Mouse (Mus musculus): ENCODE measurements around the gene Gm20388. TPM values are rescaled to one million over a fixed set of nuclear protein-coding genes. Genes with fewer than 3 reads are reported as not detected.

Gene Gm20388
- polyA plus RNA-seq, 1 experiment from 2014 or later: 47.1 TPM

GRCm38 (mm10) chr8:120284265-120284664, 373.6 kb downstream of the Gm20388 start:
- Histone ChIP-seq H3K27ac (no peak overlapping the region), H3K36me3 (ENCODE audit: inconsistent target) (no peaks in the 10 kb centered on the region), H3K79me2 (ENCODE audit: inconsistent target) (no peaks in the 10 kb centered on the region), H3K4me3 (ENCODE audit: inconsistent target) (no peak overlapping the region)
- WGBS (ENCODE audit: missing documents): 85% methylated on average over 9 of the region's 9 CpGs

GRCm38 (mm10) chr8:120285033-120285432, 374.4 kb downstream of the Gm20388 start:
- H3K27ac ChIP-seq: no peak overlapping the region
- H3K79me2 ChIP-seq (ENCODE audit: inconsistent target): no peaks in the 10 kb centered on the region
- 9% methylated on average over 3 of the region's 3 CpGs for WGBS (ENCODE audit: missing documents)
- no peaks in the 10 kb centered on the region for H3K36me3 ChIP-seq (ENCODE audit: inconsistent target)
- no peak overlapping the region for H3K4me3 ChIP-seq (ENCODE audit: inconsistent target)

DNA sequence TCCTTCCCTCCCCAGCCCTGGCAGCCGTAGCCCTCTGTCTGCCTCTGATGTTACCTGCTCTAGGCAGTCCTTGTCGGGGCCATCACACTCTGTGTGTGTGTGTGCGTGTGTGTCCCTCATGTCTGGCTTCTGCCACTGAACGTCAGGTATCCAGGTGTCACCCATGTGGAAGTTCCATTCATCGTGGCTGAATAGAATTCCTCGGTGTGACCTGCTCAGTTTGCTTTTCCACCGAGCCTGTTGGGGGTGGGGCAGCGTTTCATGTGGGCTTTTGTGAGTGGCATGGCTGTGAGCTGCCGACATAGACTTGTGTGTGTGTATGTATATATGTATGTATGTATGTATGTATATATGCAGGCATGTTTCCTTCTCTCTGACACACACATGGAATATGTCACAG, 375.2 kb downstream of the Gm20388 start:
- Histone ChIP-seq H3K4me3 (ENCODE audit: inconsistent target) (no peak overlapping the region), H3K27ac (no peak overlapping the region), H3K36me3 (ENCODE audit: inconsistent target) (no peaks in the 10 kb centered on the region), H3K79me2 (ENCODE audit: inconsistent target) (no peaks in the 10 kb centered on the region)
- 67% methylated on average over 9 of the region's 9 CpGs for WGBS (ENCODE audit: missing documents)

DNA sequence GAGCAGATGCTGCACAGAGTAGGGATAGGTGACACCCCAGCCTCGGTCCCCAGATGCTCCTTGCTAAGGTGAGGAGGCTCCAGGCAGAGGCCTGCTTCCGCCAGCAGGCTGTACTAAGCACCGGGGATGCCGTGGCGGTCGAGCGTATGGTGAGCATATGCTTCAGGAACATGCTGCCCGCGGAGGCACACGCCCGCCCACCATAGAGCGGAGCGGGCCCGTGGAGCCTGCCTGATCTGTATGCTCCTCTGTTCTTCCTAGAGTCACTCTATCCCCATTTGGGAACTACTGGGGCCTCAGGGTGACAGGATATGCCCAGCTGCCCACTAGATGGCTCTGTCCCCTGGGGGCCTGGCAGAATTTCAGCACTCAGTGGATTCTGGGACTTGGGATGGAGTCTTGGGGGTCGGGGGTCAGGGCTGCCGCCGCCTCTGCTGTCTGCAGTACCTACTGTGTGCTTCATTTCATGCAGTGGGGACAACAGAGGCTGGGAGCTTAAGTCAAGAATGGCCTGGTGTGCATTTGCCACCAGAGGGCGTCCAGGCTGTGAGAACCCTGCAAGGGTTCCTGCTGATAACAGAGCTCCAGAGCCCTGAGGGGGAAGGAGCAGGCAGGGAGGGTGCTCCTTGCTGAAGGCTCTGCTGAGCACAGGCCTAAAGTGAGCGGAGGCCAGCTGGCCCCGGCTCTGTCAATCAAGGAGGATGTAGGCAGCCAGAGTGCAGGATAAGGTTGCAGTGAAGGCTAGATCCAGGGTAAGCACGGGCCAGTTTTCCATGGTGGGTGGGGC, 377.7 kb downstream of the Gm20388 start:
- no peak overlapping the region for H3K27ac ChIP-seq
- no peak overlapping the region for H3K4me3 ChIP-seq (ENCODE audit: inconsistent target)
- 61% methylated on average over 21 of the region's 21 CpGs for WGBS (ENCODE audit: missing documents)
- H3K36me3 ChIP-seq (ENCODE audit: inconsistent target): no peaks in the 10 kb centered on the region
- no peaks in the 10 kb centered on the region for H3K79me2 ChIP-seq (ENCODE audit: inconsistent target)

- WGBS (ENCODE audit: missing documents): 78% methylated on average over 7 of the region's 7 CpGs
- Histone ChIP-seq H3K36me3 (ENCODE audit: inconsistent target) (no peaks in the 10 kb centered on the region), H3K27ac (no peak overlapping the region), H3K4me3 (ENCODE audit: inconsistent target) (no peak overlapping the region), H3K79me2 (ENCODE audit: inconsistent target) (no peaks in the 10 kb centered on the region)
Measured at GRCm38 (mm10) chr8:120289191-120289590, 378.6 kb downstream of the Gm20388 start.

DNA sequence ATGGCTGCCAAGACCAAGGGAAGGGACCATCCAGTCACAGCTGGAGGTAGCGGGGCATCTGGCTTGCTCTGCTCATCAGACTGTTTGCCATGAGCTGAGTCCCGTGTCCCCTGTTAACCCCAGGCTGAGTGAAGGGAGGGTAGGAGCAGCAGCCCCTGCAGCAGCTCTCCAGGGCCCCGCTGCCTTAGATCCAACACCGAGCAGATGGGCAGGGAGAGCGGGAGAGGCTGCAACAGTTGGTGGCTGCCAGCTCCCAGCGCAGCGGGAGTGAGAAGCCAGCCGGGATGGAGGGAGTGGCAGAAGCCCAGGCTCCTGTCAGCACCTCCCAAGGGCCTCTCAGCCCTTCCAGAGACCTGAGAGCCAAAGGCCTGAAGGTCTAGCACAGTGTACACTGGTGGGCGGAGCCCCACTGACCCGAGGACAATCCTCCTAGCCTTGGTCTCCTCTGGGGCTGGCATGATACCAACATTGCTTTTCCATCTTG, 379.1 kb downstream of the Gm20388 start:
- H3K27ac ChIP-seq: no peak overlapping the region
- no peaks in the 10 kb centered on the region for H3K36me3 ChIP-seq (ENCODE audit: inconsistent target)
- 89% methylated on average over 10 of the region's 10 CpGs for WGBS (ENCODE audit: missing documents)
- no peak overlapping the region for H3K4me3 ChIP-seq (ENCODE audit: inconsistent target)
- no peaks in the 10 kb centered on the region for H3K79me2 ChIP-seq (ENCODE audit: inconsistent target)

DNA sequence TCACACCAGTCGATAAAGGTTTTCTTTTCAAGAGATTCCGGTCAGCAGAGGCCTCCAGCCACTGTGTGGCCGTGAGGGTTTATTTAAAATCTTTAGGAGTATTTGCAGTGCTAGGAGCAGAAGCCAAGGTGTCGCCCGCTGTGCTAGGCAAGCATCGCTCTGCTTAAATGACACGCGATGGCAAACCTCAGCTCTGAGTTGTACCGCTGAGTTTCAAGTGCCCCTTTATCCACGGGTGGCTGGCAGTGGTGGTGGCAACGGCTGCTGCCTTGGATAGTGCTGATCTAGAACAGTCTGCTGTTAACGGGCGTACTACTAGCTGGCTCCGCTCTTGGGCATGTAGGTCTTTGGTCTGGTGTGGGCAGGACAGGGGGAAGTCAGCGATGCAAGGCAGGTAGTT, 380.0 kb downstream of the Gm20388 start:
- Histone ChIP-seq H3K4me3 (ENCODE audit: inconsistent target) (no peak overlapping the region), H3K36me3 (ENCODE audit: inconsistent target) (no peaks in the 10 kb centered on the region), H3K27ac (no peak overlapping the region), H3K79me2 (ENCODE audit: inconsistent target) (no peaks in the 10 kb centered on the region)
- WGBS (ENCODE audit: missing documents): 87% methylated on average over 15 of the region's 15 CpGs

- no peaks in the 10 kb centered on the region for H3K79me2 ChIP-seq (ENCODE audit: inconsistent target)
- H3K36me3 ChIP-seq (ENCODE audit: inconsistent target): no peaks in the 10 kb centered on the region
- no peak overlapping the region for H3K4me3 ChIP-seq (ENCODE audit: inconsistent target)
- WGBS (ENCODE audit: missing documents): 89% methylated on average over 7 of the region's 9 CpGs
- no peak overlapping the region for H3K27ac ChIP-seq
Measured at GRCm38 (mm10) chr8:120291650-120292049, 381.0 kb downstream of the Gm20388 start.

GRCm38 (mm10) chr8:120292316-120293107, 381.9 kb downstream of the Gm20388 start:
- no peaks in the 10 kb centered on the region for H3K79me2 ChIP-seq (ENCODE audit: inconsistent target)
- H3K27ac ChIP-seq: no peak overlapping the region
- WGBS (ENCODE audit: missing documents): 88% methylated on average over 8 of the region's 8 CpGs
- H3K4me3 ChIP-seq (ENCODE audit: inconsistent target): no peak overlapping the region
- no peaks in the 10 kb centered on the region for H3K36me3 ChIP-seq (ENCODE audit: inconsistent target)

DNA sequence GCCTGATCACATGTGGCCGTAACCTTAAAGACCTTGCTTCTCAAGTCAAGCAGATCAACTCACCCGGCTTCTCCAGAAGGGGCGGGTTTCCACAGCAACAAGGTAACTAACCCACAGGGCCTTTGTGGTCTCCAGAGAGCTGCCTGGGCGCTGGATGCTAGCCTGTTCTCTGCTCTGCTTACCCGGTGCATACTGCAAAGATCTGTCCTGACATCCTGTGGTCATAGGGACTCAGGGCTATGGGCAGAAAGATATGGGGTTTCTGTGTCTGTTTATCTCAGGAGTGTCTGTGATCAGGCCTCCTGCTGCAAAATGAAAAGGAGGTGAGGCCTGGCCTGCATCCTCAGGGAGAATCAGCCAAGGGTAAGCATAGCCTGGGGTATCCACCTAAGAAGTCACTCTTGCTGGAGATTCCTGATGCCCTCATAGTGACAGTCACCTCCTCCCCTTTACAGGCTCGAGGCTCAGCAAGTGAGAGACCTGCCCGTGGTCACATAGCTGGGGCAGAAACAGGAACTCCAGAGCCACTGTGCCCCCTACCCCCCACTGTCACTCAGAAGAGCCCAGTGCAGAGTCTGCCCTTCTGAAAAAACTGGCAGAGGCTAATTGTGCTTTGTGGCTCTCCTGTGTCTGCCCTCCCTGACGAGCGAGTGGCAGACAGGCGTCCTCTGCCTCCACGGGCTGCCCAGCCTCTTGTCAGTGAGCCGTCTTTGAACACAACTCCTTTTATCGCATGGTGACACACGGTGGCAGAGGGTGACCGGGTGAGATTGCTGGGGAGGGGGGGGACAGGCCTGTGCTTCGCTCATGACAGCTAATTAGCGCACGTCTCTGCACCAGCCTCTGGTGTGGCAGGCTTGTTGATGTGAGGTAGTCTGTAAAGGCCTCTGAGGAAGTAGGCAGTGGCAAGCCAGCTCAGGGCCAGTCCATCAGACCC, 383.0 kb downstream of the Gm20388 start:
- H3K4me3 ChIP-seq (ENCODE audit: inconsistent target): no peak overlapping the region
- H3K27ac ChIP-seq: no peak overlapping the region

DNA sequence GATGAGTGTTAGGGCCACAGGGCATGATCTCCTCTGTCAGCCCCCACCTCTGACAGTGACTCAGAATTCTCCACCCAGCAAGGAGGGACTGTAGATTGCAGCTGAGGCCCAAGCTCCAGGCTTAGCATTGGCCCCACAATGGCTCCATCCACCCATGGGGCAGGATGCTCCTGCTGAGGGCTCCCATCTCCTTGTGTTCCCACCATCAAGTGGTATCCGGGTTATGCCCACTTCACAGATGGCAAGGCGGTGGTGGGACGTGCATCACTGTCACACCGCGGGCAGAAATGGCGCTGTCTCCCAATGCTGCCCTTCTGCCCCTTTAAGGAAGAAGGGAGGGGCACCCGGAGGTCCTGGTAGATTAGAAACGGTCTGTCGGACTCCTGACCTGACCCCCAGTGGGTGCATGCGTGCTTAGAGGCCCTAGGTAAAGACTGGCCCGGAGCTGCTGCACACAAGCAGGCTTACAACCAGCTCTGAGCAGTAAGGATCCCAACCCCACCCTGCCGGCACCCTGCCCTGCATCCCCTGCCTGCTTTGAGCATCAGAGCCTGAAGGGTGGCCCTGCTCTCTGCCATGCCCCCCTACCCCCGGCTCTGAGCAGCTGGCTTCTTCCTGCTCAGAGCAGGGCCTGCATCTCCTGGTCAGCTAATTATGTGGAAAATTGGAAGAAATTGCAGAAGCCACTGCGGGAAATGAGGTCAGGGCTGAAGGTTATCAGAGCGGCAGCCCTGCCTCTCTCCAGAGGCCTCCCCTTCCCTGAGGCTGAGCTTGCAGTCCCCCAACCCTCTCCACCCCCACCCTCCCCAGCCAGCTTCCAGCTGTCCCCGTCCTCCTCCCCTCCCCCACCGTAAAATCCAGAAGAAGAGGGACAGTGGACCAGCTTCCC, 384.6 kb downstream of the Gm20388 start:
- Histone ChIP-seq H3K36me3 (ENCODE audit: inconsistent target) (no peaks in the 10 kb centered on the region), H3K4me3 (ENCODE audit: inconsistent target) (no peak overlapping the region), H3K79me2 (ENCODE audit: inconsistent target) (no peaks in the 10 kb centered on the region), H3K27ac (no peak overlapping the region)
- WGBS (ENCODE audit: missing documents): 92% methylated on average over 15 of the region's 17 CpGs

More for the DNA sequence above, 383.0 kb downstream of the Gm20388 start:
- no peaks in the 10 kb centered on the region for H3K36me3 ChIP-seq (ENCODE audit: inconsistent target)
- no peaks in the 10 kb centered on the region for H3K79me2 ChIP-seq (ENCODE audit: inconsistent target)
- WGBS (ENCODE audit: missing documents): 49% methylated on average over 18 of the region's 18 CpGs

DNA sequence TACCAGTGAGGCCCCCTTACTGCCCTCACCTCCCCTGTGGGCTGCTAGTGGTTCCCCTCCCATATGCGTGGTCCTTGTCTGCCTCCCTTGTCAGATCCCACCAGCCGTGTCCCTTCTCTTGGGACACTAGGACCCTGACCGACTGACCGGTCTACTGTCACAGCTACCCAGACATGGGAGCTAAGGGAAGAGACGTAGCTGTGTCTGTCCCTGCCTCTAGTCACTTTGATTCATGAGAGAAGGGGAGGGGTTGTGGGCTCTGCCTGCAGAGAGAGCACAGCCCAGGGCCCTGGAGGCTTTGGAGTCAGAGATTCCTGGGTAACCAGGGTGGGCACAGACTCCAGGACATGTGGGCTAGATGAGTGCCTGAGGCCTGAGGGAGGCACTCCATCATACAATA, 386.4 kb downstream of the Gm20388 start:
- no peak overlapping the region for H3K4me3 ChIP-seq (ENCODE audit: inconsistent target)
- WGBS (ENCODE audit: missing documents): 94% methylated on average over 5 of the region's 5 CpGs
- no peaks in the 10 kb centered on the region for H3K79me2 ChIP-seq (ENCODE audit: inconsistent target)
- no peaks in the 10 kb centered on the region for H3K36me3 ChIP-seq (ENCODE audit: inconsistent target)
- no peak overlapping the region for H3K27ac ChIP-seq

- 91% methylated on average over 22 of the region's 22 CpGs for WGBS (ENCODE audit: missing documents)
- Histone ChIP-seq H3K27ac (no peak overlapping the region), H3K36me3 (ENCODE audit: inconsistent target) (no peaks in the 10 kb centered on the region), H3K79me2 (ENCODE audit: inconsistent target) (no peaks in the 10 kb centered on the region), H3K4me3 (ENCODE audit: inconsistent target) (no peak overlapping the region)
Measured at GRCm38 (mm10) chr8:120298601-120299532, 388.2 kb downstream of the Gm20388 start.

All from macrophage (primary cell).